ENCODE assay signal across 8 mouse cellular contexts in genomic region chr13:48849155-48849554, GRCm38 (mm10). TPM values are rescaled to one million over a fixed set of nuclear protein-coding genes. Genes with fewer than 3 reads are reported as not detected.
A peak's percentile ranks its signal among the peaks of the same experiment; 100 is the strongest.
DNase-seq lines count a peak whose midpoint lies in the region; ATAC-seq and TF ChIP-seq lines count a peak whose summit lies in the region.

No protein-coding gene starts in this region.

- DNase-seq in cerebellum, adult 18-20 months, result peak; percentile 61 to 69
- no peak for DNase-seq in cerebellum, adult 11 months
- DNase-seq in lung, adult 18-20 months, result peak; percentile 41 to 56
- DNase-seq in lung, adult 2 months, result no peak
- DNase-seq in gastrocnemius, postnatal 14 days, result peak; percentile 39
- DNase-seq in lung, postnatal 36 days, result peak; percentile 67
- DNase-seq in embryo, embryonic 10.5 days (ENCODE audit: low spot score), result no peak

- no peak overlapping the region for H3K9ac ChIP-seq in liver, embryonic 12.5 days

- H3K27ac ChIP-seq in liver, embryonic 12.5 days, result no peak overlapping the region

- peaks cover 19% of the 10 kb centered on the region for H3K4me1 ChIP-seq in lung, adult 2 months (ENCODE audit: control insufficient read depth, insufficient read depth, low read length)
- peaks cover 72% of the 10 kb centered on the region for H3K4me1 ChIP-seq in liver, embryonic 12.5 days

- WGBS in lung, adult 2 months, result 30% methylated on average over 3 of the region's 3 CpGs
- 56% methylated on average over 3 of the region's 3 CpGs for WGBS in liver, embryonic 12.5 days (ENCODE audit: insufficient replicate concordance)

- no peaks in the 10 kb centered on the region for H3K27me3 ChIP-seq in liver, embryonic 12.5 days (replicated peaks)

- intact Hi-C loops in gastrocnemius, postnatal 14 days (cut with DNase I; ENCODE audit: low total_unique reads), result no loop called here

- no peak for TF ChIP-seq POLR2A in lung, adult 2 months (IDR thresholded peaks at IDR 0.05; ENCODE audit: borderline replicate concordance, extremely low read depth, low read depth, low read length)

- no peak overlapping the region for H3K4me3 ChIP-seq in lung, adult 2 months (replicated peaks; ENCODE audit: extremely low read depth, low read depth, low read length)
- H3K4me3 ChIP-seq in liver, embryonic 12.5 days, result no peak overlapping the region

- H3K4me2 ChIP-seq in liver, embryonic 12.5 days, result no peak overlapping the region

- H3K36me3 ChIP-seq in liver, embryonic 12.5 days, result 0 out of 2 replicates have a peak, but pooled peaks cover 4% of the 10 kb centered on the region

- no peak for TF ChIP-seq CTCF in lung, adult 2 months (IDR thresholded peaks at IDR 0.05; ENCODE audit: insufficient read depth, low read length)

- no peak for ATAC-seq in liver, embryonic 12.5 days

- no peaks in the 10 kb centered on the region for H3K9me3 ChIP-seq in liver, embryonic 12.5 days (replicated peaks)

RNA-seq across cellular contexts. Expression of gene Phf2, which starts 21.8 kb away (rescaled TPM):
- polyA plus RNA-seq in lung, adult 2 months (2012; rRNA removed), result 24.0 and 25.9 TPM in 2 replicates
- 10 to 100 TPM; 21.5 to 22.3 TPM for total RNA-seq in gastrocnemius, postnatal 14 days (2021)
- 2.9 and 3.1 TPM in 2 replicates for polyA plus RNA-seq in liver, embryonic 12.5 days (2016; fragmentation: Nextera tagmentation; extraction: Ambion mirVana)

Comparison
In these comparisons a context has a peak if more than half of its experiments do, and no peak if none do; other contexts are left out.
1. DNase-seq: peak in cerebellum, adult 18-20 months (2 of 2), lung, adult 18-20 months (2 of 2), gastrocnemius, postnatal 14 days (single experiment) and lung, postnatal 36 days (single experiment); none in cerebellum, adult 11 months (single experiment), lung, adult 2 months (single experiment) and embryo, embryonic 10.5 days (single experiment).